Mouse (Mus musculus): ENCODE measurements around the gene Ccnd3. TPM values are rescaled to one million over a fixed set of nuclear protein-coding genes. Genes with fewer than 3 reads are reported as not detected.

Gene Ccnd3
- polyA plus RNA-seq, 1 experiment from 2014 or later, result 371 TPM

DNA sequence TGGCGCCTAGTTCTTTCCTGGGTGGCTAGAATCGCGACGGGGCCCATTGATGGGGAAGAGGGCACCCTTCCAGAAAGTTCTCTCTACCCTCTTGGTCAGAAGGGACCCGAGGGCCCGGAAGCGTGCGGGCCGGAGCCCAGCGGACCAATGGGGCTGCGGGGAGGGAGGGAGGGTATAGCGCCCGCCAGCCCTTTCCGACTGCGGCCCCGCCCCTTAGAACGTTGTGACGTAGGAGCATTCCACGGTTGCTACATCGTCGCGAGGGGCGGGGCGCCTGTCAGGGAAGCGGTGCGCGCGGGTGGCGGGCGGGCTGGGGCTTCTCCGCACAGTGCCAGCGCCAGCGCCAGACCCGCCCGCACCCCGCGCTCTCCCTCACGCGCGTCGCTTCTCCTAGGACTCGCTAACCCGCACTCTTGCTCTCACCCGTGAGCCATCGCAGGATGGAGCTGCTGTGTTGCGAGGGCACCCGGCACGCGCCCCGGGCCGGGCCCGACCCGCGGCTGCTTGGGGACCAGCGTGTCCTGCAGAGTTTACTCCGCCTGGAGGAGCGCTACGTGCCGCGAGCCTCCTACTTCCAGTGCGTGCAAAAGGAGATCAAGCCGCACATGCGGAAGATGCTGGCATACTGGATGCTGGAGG, 88.5 kb downstream of the Ccnd3 start:
- ATAC-seq, result peak; percentile 81

DNA sequence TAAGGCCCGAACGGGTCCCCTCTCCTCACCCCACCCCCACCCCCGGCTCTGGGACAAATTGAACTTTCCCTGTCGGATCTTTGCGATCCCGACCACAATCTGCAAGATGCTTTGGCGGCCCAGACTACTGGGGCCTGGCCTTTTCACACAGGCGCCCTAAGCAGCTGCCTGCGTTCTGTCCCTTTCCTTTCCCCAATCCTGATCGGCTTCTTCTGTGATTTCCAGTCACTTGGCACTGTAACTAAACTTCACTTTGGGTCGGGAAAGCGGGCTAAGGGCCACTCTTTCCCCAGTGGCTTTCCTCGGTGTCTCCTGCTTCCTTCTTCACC, 89.0 kb downstream of the Ccnd3 start:
- peak overlapping the region; percentile 99 for H3K27ac ChIP-seq (ENCODE audit: low read length)
- no peak for ATAC-seq
- peak overlapping the region; percentile 81 for H3K9ac ChIP-seq (ENCODE audit: low read depth, low read length)
- WGBS, result under 1% methylated on average over 13 of the region's 13 CpGs
- no peaks in the 10 kb centered on the region for H3K27me3 ChIP-seq (replicated peaks; ENCODE audit: control insufficient read depth, insufficient read depth, low read length)
- H3K4me3 ChIP-seq (ENCODE audit: low read length), result peak overlapping the region; percentile 95
- H3K4me1 ChIP-seq (ENCODE audit: control insufficient read depth, insufficient read depth, low read length), result peaks cover 32% of the 10 kb centered on the region
- H3K4me2 ChIP-seq (ENCODE audit: low read depth, low read length), result peak overlapping the region; percentile 71
- peaks cover 12% of the 10 kb centered on the region; the same call in 1 of the 2 replicates for H3K36me3 ChIP-seq (ENCODE audit: control insufficient read depth, insufficient read depth, low read length)
- no peaks in the 10 kb centered on the region for H3K9me3 ChIP-seq (ENCODE audit: control insufficient read depth, low read length)

More for the DNA sequence above, 88.5 kb downstream of the Ccnd3 start:
- Histone ChIP-seq H3K27me3 (replicated peaks; ENCODE audit: control insufficient read depth, insufficient read depth, low read length) (no peaks in the 10 kb centered on the region), H3K9me3 (ENCODE audit: control insufficient read depth, low read length) (no peaks in the 10 kb centered on the region), H3K36me3 (ENCODE audit: control insufficient read depth, insufficient read depth, low read length) (peaks cover 8% of the 10 kb centered on the region; the same call in 1 of the 2 replicates), H3K4me2 (ENCODE audit: low read depth, low read length) (peak overlapping the region; percentile 71), H3K9ac (ENCODE audit: low read depth, low read length) (peak overlapping the region; percentile 81), H3K27ac (ENCODE audit: low read length) (peak overlapping the region; percentile 99), H3K4me3 (ENCODE audit: low read length) (peak overlapping the region; percentile 95), H3K4me1 (ENCODE audit: control insufficient read depth, insufficient read depth, low read length) (peaks cover 31% of the 10 kb centered on the region)
- under 1% methylated on average over 63 of the region's 63 CpGs for WGBS

DNA sequence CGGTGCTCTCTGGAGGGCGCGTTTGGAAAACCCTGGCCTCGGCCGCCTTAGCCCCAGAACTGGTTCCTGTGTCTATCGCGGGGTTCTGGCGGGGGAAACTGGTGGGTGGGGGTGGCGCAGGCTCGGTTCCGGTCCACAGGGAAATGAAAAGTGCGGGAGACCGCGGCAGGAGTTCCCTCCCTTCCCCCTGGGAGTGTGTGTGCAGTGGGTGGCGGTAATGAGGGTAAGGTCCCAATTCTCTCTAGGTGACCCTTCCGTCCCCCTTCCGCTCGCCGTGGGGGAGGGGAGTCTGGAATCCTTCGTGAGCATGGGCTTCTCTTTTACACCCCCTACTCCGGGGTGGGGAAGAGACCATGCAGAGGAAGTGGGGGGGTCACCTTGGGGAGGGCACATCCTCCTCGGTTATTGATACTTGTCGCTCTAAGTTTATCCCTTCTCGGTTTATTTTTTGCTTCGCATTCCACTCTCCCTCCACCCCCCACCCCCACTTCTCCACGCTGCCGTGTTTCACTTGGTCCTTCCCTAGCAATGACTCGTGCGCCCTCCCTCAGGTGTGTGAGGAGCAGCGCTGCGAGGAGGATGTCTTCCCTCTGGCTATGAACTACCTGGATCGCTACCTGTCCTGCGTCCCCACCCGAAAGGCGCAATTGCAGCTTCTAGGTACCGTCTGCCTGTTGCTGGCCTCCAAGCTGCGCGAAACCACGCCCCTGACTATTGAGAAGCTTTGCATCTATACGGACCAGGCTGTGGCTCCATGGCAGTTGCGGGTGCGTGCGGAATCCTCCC, 89.5 kb downstream of the Ccnd3 start:
- H3K27me3 ChIP-seq (replicated peaks; ENCODE audit: control insufficient read depth, insufficient read depth, low read length), result no peaks in the 10 kb centered on the region
- no peaks in the 10 kb centered on the region for H3K9me3 ChIP-seq (ENCODE audit: control insufficient read depth, low read length)
- H3K4me2 ChIP-seq (ENCODE audit: low read depth, low read length), result peak overlapping the region; percentile 71
- peak overlapping the region; percentile 99 for H3K27ac ChIP-seq (ENCODE audit: low read length)
- peak overlapping the region; percentile 95 for H3K4me3 ChIP-seq (ENCODE audit: low read length)
- peak; percentile 7; the same call in 1 of the 2 replicates for ATAC-seq
- H3K4me1 ChIP-seq (ENCODE audit: control insufficient read depth, insufficient read depth, low read length), result peaks cover 32% of the 10 kb centered on the region
- peaks cover 12% of the 10 kb centered on the region; the same call in 1 of the 2 replicates for H3K36me3 ChIP-seq (ENCODE audit: control insufficient read depth, insufficient read depth, low read length)
- H3K9ac ChIP-seq (ENCODE audit: low read depth, low read length), result peak overlapping the region; percentile 81
- WGBS, result under 1% methylated on average over 42 of the region's 43 CpGs

DNA sequence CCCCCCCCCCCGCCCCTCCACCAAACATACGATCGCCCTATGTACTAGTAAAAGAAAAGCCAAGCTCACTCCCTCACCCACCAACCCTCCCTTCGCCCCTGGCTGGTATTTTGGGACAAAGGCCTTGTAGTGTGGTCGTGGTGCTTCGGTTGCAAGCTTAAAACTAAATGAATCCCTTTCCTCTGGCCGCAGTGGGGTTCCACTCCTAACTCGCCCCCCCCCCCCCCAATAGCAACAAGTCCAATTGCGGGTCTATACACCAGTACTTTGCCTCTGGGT, 90.1 kb downstream of the Ccnd3 start:
- peak overlapping the region; percentile 71 for H3K4me2 ChIP-seq (ENCODE audit: low read depth, low read length)
- H3K4me1 ChIP-seq (ENCODE audit: control insufficient read depth, insufficient read depth, low read length), result peaks cover 34% of the 10 kb centered on the region
- H3K9ac ChIP-seq (ENCODE audit: low read depth, low read length), result peak overlapping the region; percentile 81
- H3K4me3 ChIP-seq (ENCODE audit: low read length), result peak overlapping the region; percentile 95
- H3K9me3 ChIP-seq (ENCODE audit: control insufficient read depth, low read length), result no peaks in the 10 kb centered on the region
- ATAC-seq, result no peak
- H3K27me3 ChIP-seq (replicated peaks; ENCODE audit: control insufficient read depth, insufficient read depth, low read length), result no peaks in the 10 kb centered on the region
- 1% methylated on average over 8 of the region's 9 CpGs for WGBS
- peaks cover 16% of the 10 kb centered on the region; the same call in 1 of the 2 replicates for H3K36me3 ChIP-seq (ENCODE audit: control insufficient read depth, insufficient read depth, low read length)
- H3K27ac ChIP-seq (ENCODE audit: low read length), result peak overlapping the region; percentile 99

DNA sequence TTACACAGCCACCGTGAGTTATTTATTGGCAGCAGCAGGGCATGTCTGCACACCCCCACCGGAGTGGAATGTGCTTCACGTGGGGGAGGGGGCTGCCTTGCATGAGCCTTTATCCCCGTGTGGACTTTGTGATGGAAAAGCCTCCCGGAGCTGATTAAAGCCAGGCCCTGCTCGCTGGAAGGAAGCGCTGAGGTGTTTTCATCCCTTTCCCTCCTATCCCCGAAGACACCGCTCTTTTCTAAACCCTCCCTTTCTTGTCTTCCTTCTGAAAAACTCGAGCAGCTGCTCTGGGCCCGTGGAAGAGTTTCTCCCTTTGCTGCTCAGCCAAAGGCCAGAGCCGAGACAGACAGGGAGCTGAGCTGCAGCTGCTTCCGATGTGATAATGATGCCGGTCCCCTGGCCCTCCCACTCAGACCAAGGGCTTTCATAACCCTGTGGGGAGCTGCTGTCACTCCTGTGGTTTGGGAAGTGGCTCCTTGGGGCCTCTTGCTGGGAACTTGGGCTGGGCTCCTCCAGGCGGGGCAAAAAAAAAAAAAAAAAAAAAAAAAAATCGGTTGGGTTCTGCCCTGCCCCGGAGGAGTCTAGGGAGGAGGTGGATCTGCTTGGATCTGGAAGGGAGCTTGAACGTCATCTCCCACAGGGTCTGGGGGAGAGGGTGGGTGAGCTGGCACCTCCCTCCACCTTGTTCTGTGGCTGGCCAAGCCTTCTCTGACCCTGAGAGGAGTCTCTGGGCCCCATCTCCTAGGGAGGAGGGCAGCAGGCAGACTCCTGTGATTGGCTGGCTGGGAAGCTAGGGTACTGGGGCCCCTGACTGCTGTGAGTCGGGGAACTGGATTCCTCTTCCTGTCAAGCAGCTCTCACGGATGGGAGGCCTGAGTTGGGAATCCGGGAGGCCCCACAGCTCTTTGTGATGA, 90.7 kb downstream of the Ccnd3 start:
- under 1% methylated on average over 21 of the region's 21 CpGs for WGBS
- Histone ChIP-seq H3K4me2 (ENCODE audit: low read depth, low read length) (peak overlapping the region; percentile 71), H3K9ac (ENCODE audit: low read depth, low read length) (peak overlapping the region; percentile 81), H3K27ac (ENCODE audit: low read length) (peak overlapping the region; percentile 99), H3K4me3 (ENCODE audit: low read length) (peak overlapping the region; percentile 95), H3K4me1 (ENCODE audit: control insufficient read depth, insufficient read depth, low read length) (peaks cover 34% of the 10 kb centered on the region), H3K36me3 (ENCODE audit: control insufficient read depth, insufficient read depth, low read length) (peaks cover 16% of the 10 kb centered on the region; the same call in 1 of the 2 replicates), H3K27me3 (replicated peaks; ENCODE audit: control insufficient read depth, insufficient read depth, low read length) (no peaks in the 10 kb centered on the region), H3K9me3 (ENCODE audit: control insufficient read depth, low read length) (no peaks in the 10 kb centered on the region)
- peak; percentile 83 for ATAC-seq

DNA sequence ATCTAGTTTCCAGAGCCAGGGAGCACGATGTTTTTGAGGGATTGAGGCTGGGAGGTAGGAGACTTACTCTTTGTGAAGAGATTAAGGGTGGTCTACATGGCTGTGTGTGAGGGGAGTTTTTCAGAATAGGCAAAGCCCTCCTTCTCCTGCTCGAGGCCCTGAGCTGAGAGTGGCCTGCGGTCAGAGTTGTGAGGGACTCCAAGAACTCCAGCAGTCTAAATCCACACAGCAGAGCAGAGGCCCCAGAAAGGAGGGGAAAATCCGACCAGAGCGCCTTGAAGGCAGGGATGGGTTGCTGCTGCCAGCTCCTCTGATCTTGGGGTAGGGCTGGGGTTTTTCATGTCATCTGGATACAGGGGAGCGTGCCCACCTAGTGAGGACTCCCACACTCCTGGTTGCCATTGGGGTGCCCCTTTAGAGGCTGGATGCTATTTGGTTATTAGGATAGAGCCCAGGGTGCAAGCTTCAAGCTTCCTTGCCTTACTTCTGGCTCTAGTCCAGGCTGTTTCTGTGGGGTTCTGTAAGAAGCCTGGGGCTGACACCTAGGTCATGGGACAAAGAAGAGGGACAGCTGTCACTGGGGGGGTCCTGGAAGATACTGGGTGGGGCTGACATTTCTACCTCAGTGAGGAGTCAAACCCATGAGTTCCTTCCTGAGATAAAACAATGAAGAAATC, 91.4 kb downstream of the Ccnd3 start:
- H3K36me3 ChIP-seq (ENCODE audit: control insufficient read depth, insufficient read depth, low read length), result peaks cover 21% of the 10 kb centered on the region
- no peaks in the 10 kb centered on the region for H3K9me3 ChIP-seq (ENCODE audit: control insufficient read depth, low read length)
- peak overlapping the region; percentile 99 for H3K27ac ChIP-seq (ENCODE audit: low read length)
- peak overlapping the region; percentile 81 for H3K9ac ChIP-seq (ENCODE audit: low read depth, low read length)
- peak overlapping the region; percentile 71 for H3K4me2 ChIP-seq (ENCODE audit: low read depth, low read length)
- 15% methylated on average over 6 of the region's 6 CpGs for WGBS
- peak overlapping the region; percentile 95 for H3K4me3 ChIP-seq (ENCODE audit: low read length)
- no peaks in the 10 kb centered on the region for H3K27me3 ChIP-seq (replicated peaks; ENCODE audit: control insufficient read depth, insufficient read depth, low read length)
- ATAC-seq, result peak; percentile 0; the same call in 1 of the 2 replicates
- peaks cover 34% of the 10 kb centered on the region for H3K4me1 ChIP-seq (ENCODE audit: control insufficient read depth, insufficient read depth, low read length)

DNA sequence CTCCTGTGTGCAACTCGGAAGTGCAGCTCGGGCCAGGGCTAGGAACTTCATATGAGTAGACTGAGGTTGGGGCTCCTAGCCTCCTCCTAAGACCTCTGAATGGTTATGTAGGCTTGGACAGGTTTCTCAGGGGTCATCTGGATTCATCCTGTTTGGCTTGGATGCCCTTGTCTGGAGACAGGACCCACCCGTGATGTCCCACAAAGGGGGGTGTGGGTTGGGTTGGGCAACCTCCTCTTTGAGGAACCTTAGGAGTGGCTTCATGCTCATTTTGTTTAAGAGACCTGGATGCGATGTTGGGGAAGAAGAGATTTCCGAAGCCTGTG, 92.0 kb downstream of the Ccnd3 start:
- Histone ChIP-seq H3K27me3 (replicated peaks; ENCODE audit: control insufficient read depth, insufficient read depth, low read length) (no peaks in the 10 kb centered on the region), H3K4me3 (ENCODE audit: low read length) (peak overlapping the region; percentile 95), H3K27ac (ENCODE audit: low read length) (peak overlapping the region; percentile 99), H3K4me2 (ENCODE audit: low read depth, low read length) (peak overlapping the region; percentile 71), H3K36me3 (ENCODE audit: control insufficient read depth, insufficient read depth, low read length) (peaks cover 24% of the 10 kb centered on the region), H3K9me3 (ENCODE audit: control insufficient read depth, low read length) (no peaks in the 10 kb centered on the region), H3K9ac (ENCODE audit: low read depth, low read length) (peak overlapping the region; percentile 81), H3K4me1 (ENCODE audit: control insufficient read depth, insufficient read depth, low read length) (peaks cover 34% of the 10 kb centered on the region)
- WGBS, result 33% methylated on average over 5 of the region's 5 CpGs
- ATAC-seq, result no peak

DNA sequence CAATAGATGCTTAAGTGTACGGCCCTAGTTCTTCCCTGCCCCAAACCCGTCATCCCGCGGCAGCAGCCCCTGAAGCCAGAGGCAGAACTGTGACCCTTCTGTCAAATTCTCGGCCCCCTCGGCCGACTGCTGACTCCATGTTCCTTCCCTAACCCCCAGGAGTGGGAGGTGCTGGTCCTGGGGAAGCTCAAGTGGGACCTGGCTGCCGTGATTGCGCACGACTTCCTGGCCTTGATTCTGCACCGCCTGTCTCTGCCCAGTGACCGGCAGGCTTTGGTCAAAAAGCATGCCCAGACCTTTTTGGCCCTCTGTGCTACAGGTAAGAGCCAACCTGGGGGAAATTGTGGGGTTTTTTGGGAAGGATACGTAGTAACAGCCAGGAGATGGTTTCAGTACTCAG, 92.4 kb downstream of the Ccnd3 start:
- Histone ChIP-seq H3K4me1 (ENCODE audit: control insufficient read depth, insufficient read depth, low read length) (peaks cover 34% of the 10 kb centered on the region), H3K9me3 (ENCODE audit: control insufficient read depth, low read length) (no peaks in the 10 kb centered on the region), H3K36me3 (ENCODE audit: control insufficient read depth, insufficient read depth, low read length) (peaks cover 24% of the 10 kb centered on the region), H3K9ac (ENCODE audit: low read depth, low read length) (peak overlapping the region; percentile 81), H3K4me3 (ENCODE audit: low read length) (peak overlapping the region; percentile 95), H3K27ac (ENCODE audit: low read length) (peak overlapping the region; percentile 99), H3K27me3 (replicated peaks; ENCODE audit: control insufficient read depth, insufficient read depth, low read length) (no peaks in the 10 kb centered on the region), H3K4me2 (ENCODE audit: low read depth, low read length) (peak overlapping the region; percentile 71)
- ATAC-seq, result no peak
- 58% methylated on average over 13 of the region's 13 CpGs for WGBS
